Mouse (Mus musculus) heart, postnatal 0 days (tissue): ENCODE measurements around the gene Nup93. TPM values are rescaled to one million over a fixed set of nuclear protein-coding genes. Genes with fewer than 3 reads are reported as not detected.

Experiments used
- ATAC-seq: fragments of 200-750 bp; cut with Nextera tagmentation; 2 replicates; pipeline ENCODE4 v1.8.0; 2017; ENCODE audit warnings: low read depth, moderate number of reproducible peaks, moderate library complexity; ENCODE audit not compliant: insufficient read depth
- DNase-seq: peaks from one replicate; pipeline ENCODE4 v3.0.0-alpha.2; 2016; ENCODE audit warnings: low spot score
- H3K27ac ChIP-seq: fragments of 300-500 bp; sonication (generic); 2 replicates; pipeline ENCODE4 v1.5.1; 2014; ENCODE audit warnings: low read depth, mild to moderate bottlenecking
- H3K27me3 ChIP-seq: fragments of 300-500 bp; sonication (generic); 2 replicates; pipeline ENCODE4 v1.6.1; 2014; ENCODE audit warnings: low read length, mixed read lengths; ENCODE audit not compliant: control insufficient read depth, insufficient read depth
- H3K36me3 ChIP-seq: fragments of 300-500 bp; sonication (generic); replicated peaks from 2 replicates; pipeline ENCODE4 v1.6.1; 2014; ENCODE audit warnings: low read length, mixed read lengths; ENCODE audit not compliant: control insufficient read depth, insufficient read depth
- H3K4me1 ChIP-seq: fragments of 300-500 bp; sonication (generic); 2 replicates; pipeline ENCODE4 v1.6.1; 2014; ENCODE audit warnings: antibody characterized with exemption; ENCODE audit not compliant: control insufficient read depth, insufficient read depth
- H3K4me2 ChIP-seq: fragments of 300-500 bp; sonication (generic); 2 replicates; pipeline ENCODE4 v1.6.1; 2014; ENCODE audit warnings: low read depth, mild to moderate bottlenecking, low read length, moderate library complexity
- H3K4me3 ChIP-seq: fragments of 300-500 bp; sonication (generic); 2 replicates; pipeline ENCODE4 v1.5.1; 2014; ENCODE audit warnings: low read depth, low read length
- H3K9ac ChIP-seq: fragments of 300-500 bp; sonication (generic); replicated peaks from 2 replicates; pipeline ENCODE4 v1.6.1; 2014; ENCODE audit warnings: low read depth, low read length, mixed read lengths
- H3K9me3 ChIP-seq: fragments of 300-500 bp; sonication (generic); replicated peaks from 2 replicates; pipeline ENCODE4 v1.6.1; 2016; ENCODE audit warnings: low read length; ENCODE audit not compliant: control insufficient read depth
- CTCF ChIP-seq: IDR thresholded peaks from 2 replicates; pipeline ENCODE4 v1.5.1; 2016; ENCODE audit warnings: antibody characterized with exemption, control low read depth, low read depth
- EP300 ChIP-seq: IDR thresholded peaks from 2 replicates; pipeline ENCODE4 v1.6.1; 2016; ENCODE audit warnings: antibody characterized with exemption, low read depth
- WGBS: fragments of 180-500 bp; shearing (Covaris S2); extraction: QIAGEN DNeasy Blood & Tissue Kit; methylation state at CpG from one replicate; pipeline ENCODE4 v1.1.7; 2014; 5-methylcytosine and 5-hydroxymethylcytosine counted together
- polyA plus RNA-seq: library from polyadenylated mRNA; unstranded; fragments of >200 nt; fragmentation: Nextera tagmentation; extraction: Ambion mirVana; gene quantifications from 2 replicates; pipeline ENCODE4 v1.2.1, GENCODE M21; 2015
- total RNA-seq: library from RNA; depleted of rRNA; stranded (reverse); fragments of >200 nt; gene quantifications from 2 replicates; pipeline ENCODE4 v1.2.3, GENCODE M21; 2014; ENCODE audit warnings: low replicate concordance

Nup93 gene
- total and polyA plus RNA-seq, 2 experiments from 2014 or later, result 21.9 to 31.4 TPM

GRCm38 (mm10) chr8:94210225-94210624, 4.1 kb upstream of the Nup93 start:
- no peak overlapping the region for H3K4me3 ChIP-seq
- H3K4me1 ChIP-seq, result peaks cover 19% of the 10 kb centered on the region; the same call in 1 of the 2 replicates
- no peaks in the 10 kb centered on the region for H3K27me3 ChIP-seq
- H3K27ac ChIP-seq, result no peak overlapping the region
- no peak for ATAC-seq
- H3K9me3 ChIP-seq, result no peaks in the 10 kb centered on the region
- 60% methylated on average over 3 of the region's 3 CpGs for WGBS
- peak overlapping the region; percentile 37 for H3K4me2 ChIP-seq
- no peak overlapping the region for H3K9ac ChIP-seq
- no peak for DNase-seq
- no peak for TF ChIP-seq EP300
- TF ChIP-seq CTCF, result no peak
- H3K36me3 ChIP-seq, result no peaks in the 10 kb centered on the region

GRCm38 (mm10) chr8:94213819-94214218, 545 bp upstream of the Nup93 start:
- Histone ChIP-seq H3K4me3 (peak overlapping the region; percentile 75), H3K27ac (peak overlapping the region; percentile 69), H3K4me2 (peak overlapping the region; percentile 31), H3K9ac (0 out of 2 replicates have a peak overlapping the region, but pooled peaks have one; percentile 4), H3K36me3 (no peaks in the 10 kb centered on the region), H3K27me3 (no peaks in the 10 kb centered on the region), H3K4me1 (peaks cover 20% of the 10 kb centered on the region; the same call in 1 of the 2 replicates), H3K9me3 (no peaks in the 10 kb centered on the region)
- WGBS, result 60% methylated on average over 6 of the region's 6 CpGs
- no peak for DNase-seq
- TF ChIP-seq CTCF, result no peak
- TF ChIP-seq EP300, result no peak
- no peak for ATAC-seq

GRCm38 (mm10) chr8:94227381-94227939, 13.1 kb downstream of the Nup93 start:
- no peaks in the 10 kb centered on the region for H3K4me1 ChIP-seq
- H3K4me2 ChIP-seq, result no peak overlapping the region
- no peaks in the 10 kb centered on the region for H3K27me3 ChIP-seq
- TF ChIP-seq EP300, result no peak
- no peak for TF ChIP-seq CTCF
- no peak for ATAC-seq
- peaks cover 15% of the 10 kb centered on the region for H3K36me3 ChIP-seq
- no peak for DNase-seq
- WGBS, result 86% methylated on average over 7 of the region's 7 CpGs
- no peaks in the 10 kb centered on the region for H3K9me3 ChIP-seq
- no peak overlapping the region for H3K9ac ChIP-seq
- H3K27ac ChIP-seq, result no peak overlapping the region
- H3K4me3 ChIP-seq, result no peak overlapping the region

GRCm38 (mm10) chr8:94240240-94240751, 25.9 kb downstream of the Nup93 start:
- H3K27me3 ChIP-seq, result no peaks in the 10 kb centered on the region
- DNase-seq, result no peak
- no peaks in the 10 kb centered on the region for H3K9me3 ChIP-seq
- no peak overlapping the region for H3K4me3 ChIP-seq
- TF ChIP-seq EP300, result no peak
- no peak for TF ChIP-seq CTCF
- no peak for ATAC-seq
- no peak overlapping the region for H3K9ac ChIP-seq
- 0 out of 2 replicates have a peak, but pooled peaks cover 13% of the 10 kb centered on the region for H3K36me3 ChIP-seq
- H3K4me2 ChIP-seq, result no peak overlapping the region
- no peaks in the 10 kb centered on the region for H3K4me1 ChIP-seq
- 32% methylated on average over 4 of the region's 4 CpGs for WGBS
- H3K27ac ChIP-seq, result no peak overlapping the region

- Histone ChIP-seq H3K4me2 (no peak overlapping the region), H3K4me3 (no peak overlapping the region), H3K27ac (no peak overlapping the region), H3K9me3 (no peaks in the 10 kb centered on the region), H3K36me3 (0 out of 2 replicates have a peak, but pooled peaks cover 4% of the 10 kb centered on the region), H3K9ac (no peak overlapping the region), H3K27me3 (no peaks in the 10 kb centered on the region), H3K4me1 (no peaks in the 10 kb centered on the region)
- DNase-seq (no peak), ATAC-seq (no peak)
- WGBS, result 74% methylated on average over 2 of the region's 2 CpGs
- TF ChIP-seq EP300 (no peak), CTCF (no peak)
Measured at GRCm38 (mm10) chr8:94249836-94250435, 35.6 kb downstream of the Nup93 start.
